Mouse (Mus musculus) CH12.LX (cell line): ENCODE results near the gene Acoxl. TPM values are rescaled to one million over a fixed set of nuclear protein-coding genes. Genes with fewer than 3 reads are reported as not detected.

ENCODE experiments used
- DNase-seq: peaks from one replicate; pipeline ENCODE4 v3.0.0-alpha.2; 2013; ENCODE audit errors: extremely low read depth
- H3K27ac ChIP-seq: 2 replicates; pipeline ENCODE4 v1.5.1; 2012; ENCODE audit warnings: low read depth, mild to moderate bottlenecking, control low read depth, moderate library complexity; ENCODE audit not compliant: insufficient read depth
- H3K27me3 ChIP-seq: replicated peaks from 2 replicates; pipeline ENCODE3; 2012; ENCODE audit warnings: inconsistent platforms
- H3K36me3 ChIP-seq, 2 experiments: replicated peaks in 1 of 2; 2 replicates each; pipeline versions ENCODE3 to v1.6.1; 2012; ENCODE audit warnings: inconsistent platforms in 1 of 2, low read length in 1 of 2, mild to moderate bottlenecking in 1 of 2, mixed read lengths in 1 of 2, moderate library complexity in 1 of 2; ENCODE audit not compliant: control insufficient read depth in 1 of 2, insufficient read depth in 1 of 2
- H3K4me1 ChIP-seq, 2 experiments: 2 replicates each; pipeline ENCODE4 v1.6.1; 2012; ENCODE audit warnings: inconsistent platforms in 1 of 2, moderate library complexity in 1 of 2; ENCODE audit not compliant: insufficient read depth in 2 of 2, control insufficient read depth in 1 of 2
- H3K4me2 ChIP-seq: 2 replicates; pipeline ENCODE4 v1.6.1; 2012; ENCODE audit warnings: low read depth, mild to moderate bottlenecking, control low read depth; ENCODE audit not compliant: poor library complexity, insufficient read depth, severe bottlenecking
- H3K4me3 ChIP-seq, 3 experiments: fragments of 150-350 bp in 1 of 3; sonication (generic) in 1 of 3; replicated peaks in 1 of 3; 2 replicates each; pipeline versions ENCODE3 to v1.5.1; 2011 to 2012; ENCODE audit warnings: low read depth in 2 of 3, low read length in 2 of 3, mild to moderate bottlenecking in 2 of 3, moderate library complexity in 2 of 3, control low read depth in 1 of 3, improper control_type of control experiment in 1 of 3, inconsistent platforms in 1 of 3, mixed read lengths in 1 of 3; ENCODE audit not compliant: poor library complexity in 1 of 3
- H3K79me2 ChIP-seq: replicated peaks from 2 replicates; pipeline ENCODE4 v1.6.1; 2012; ENCODE audit warnings: mild to moderate bottlenecking, moderate library complexity; ENCODE audit not compliant: control insufficient read depth, poor library complexity, insufficient read depth, severe bottlenecking; ENCODE audit errors: extremely low read depth
- H3K9ac ChIP-seq: 2 replicates; pipeline ENCODE4 v1.6.1; 2012; ENCODE audit warnings: low read depth, mild to moderate bottlenecking, control low read depth, moderate library complexity; ENCODE audit not compliant: insufficient read depth
- H3K9me3 ChIP-seq: replicated peaks from 2 replicates; pipeline ENCODE3; 2012; ENCODE audit warnings: low read length, inconsistent platforms, mixed read lengths
- CHD2 ChIP-seq: IDR thresholded peaks from 2 replicates; pipeline ENCODE4 v1.6.1; 2011; ENCODE audit warnings: low read length, improper control_type of control experiment
- EP300 ChIP-seq: IDR thresholded peaks from 2 replicates; pipeline ENCODE4 v1.6.1; 2011; ENCODE audit warnings: low read length, improper control_type of control experiment
- GABPA ChIP-seq: IDR thresholded peaks from 2 replicates; pipeline ENCODE4 v1.6.1; 2012; ENCODE audit warnings: low read depth, low read length, improper control_type of control experiment, inconsistent platforms; ENCODE audit not compliant: insufficient replicate concordance
- HCFC1 ChIP-seq: IDR thresholded peaks from 2 replicates; pipeline ENCODE4 v1.6.1; 2012; ENCODE audit warnings: low read depth, mild to moderate bottlenecking, inconsistent platforms, low read length, improper control_type of control experiment
- IRF4 ChIP-seq: IDR thresholded peaks from 2 replicates; pipeline ENCODE4 v1.6.1; 2014; ENCODE audit warnings: low read depth, mild to moderate bottlenecking, inconsistent platforms, low read length, improper control_type of control experiment
- JUN ChIP-seq: IDR thresholded peaks from 2 replicates; pipeline ENCODE4 v1.6.1; 2011; ENCODE audit warnings: low read depth, mild to moderate bottlenecking, low read length, improper control_type of control experiment, moderate library complexity; ENCODE audit not compliant: insufficient read depth
- MAX ChIP-seq: IDR thresholded peaks from 2 replicates; pipeline ENCODE4 v1.6.1; 2011; ENCODE audit warnings: low read length, improper control_type of control experiment
- MAZ ChIP-seq: IDR thresholded peaks from 2 replicates; pipeline ENCODE4 v1.6.1; 2012; ENCODE audit warnings: low read depth, mild to moderate bottlenecking, inconsistent platforms, low read length, improper control_type of control experiment, moderate library complexity
- MYC ChIP-seq: IDR thresholded peaks from 2 replicates; pipeline ENCODE4 v1.6.1; 2011; ENCODE audit warnings: low read depth, mild to moderate bottlenecking, improper control_type of control experiment, low read length
- PAX5 ChIP-seq: IDR thresholded peaks from 2 replicates; pipeline ENCODE4 v1.6.1; 2012; ENCODE audit warnings: low read length, inconsistent platforms, mixed read lengths
- POLR2A ChIP-seq: IDR thresholded peaks from 2 replicates; pipeline ENCODE4 v1.6.1; 2011; ENCODE audit warnings: low read depth, mild to moderate bottlenecking, improper control_type of control experiment, low read length
- POLR2AphosphoS2 ChIP-seq: IDR thresholded peaks from 2 replicates; pipeline ENCODE4 v1.6.1; 2011; ENCODE audit warnings: low read depth, low read length, improper control_type of control experiment
- UBTF ChIP-seq: IDR thresholded peaks from 2 replicates; pipeline ENCODE4 v1.6.1; 2012; ENCODE audit warnings: low read depth, mild to moderate bottlenecking, inconsistent platforms, low read length, improper control_type of control experiment, moderate library complexity
- USF1 ChIP-seq: IDR thresholded peaks from 2 replicates; pipeline ENCODE4 v1.6.1; 2014; ENCODE audit warnings: low read depth, mild to moderate bottlenecking, inconsistent platforms, low read length, improper control_type of control experiment
- USF2 ChIP-seq: conservative IDR thresholded peaks from 2 replicates; pipeline ENCODE4 v1.6.1; 2011; ENCODE audit warnings: low read depth, low read length, improper control_type of control experiment
- ZC3H11A ChIP-seq: IDR thresholded peaks from 2 replicates; pipeline ENCODE4 v1.6.1; 2012; ENCODE audit warnings: low read depth, mild to moderate bottlenecking, inconsistent platforms, low read length, improper control_type of control experiment
- ZMIZ1 ChIP-seq: IDR thresholded peaks from 2 replicates; pipeline ENCODE4 v1.6.1; 2012; ENCODE audit warnings: low read depth, mild to moderate bottlenecking, inconsistent platforms, low read length, improper control_type of control experiment
- dilution Hi-C: fragments of 300-500 bp; cut with MboI; formaldehyde crosslinking; loops from 2 replicates; pipeline ENCODE4 v1.14.3; 2020; ENCODE audit warnings: low sequenced_read_pairs; ENCODE audit not compliant: extremely low pct_unique_long_range_greater_than_20kb, extremely low pct_ligation_motif_present
- in situ Hi-C: fragments of 300-500 bp; cut with MboI; formaldehyde crosslinking; loops from 3 replicates; pipeline ENCODE4 v1.14.3; 2019; ENCODE audit warnings: low sequenced_read_pairs, low pct_ligation_motif_present, low pct_unique_long_range_greater_than_20kb, mixed read lengths
- polyA plus RNA-seq: library from polyadenylated mRNA; unstranded; fragments of >175 nt; gene quantifications from 2 replicates; pipeline ENCODE4 v1.2.1, GENCODE M21; 2012; ENCODE audit warnings: low read depth; ENCODE audit not compliant: insufficient read length
- total RNA-seq, 2 experiments: library from RNA; depleted of rRNA; stranded (reverse); fragments of 300-350 nt in 1 of 2; fragments of >200 nt in 1 of 2; gene quantifications; 2 replicates each; pipeline ENCODE4 v1.2.3; 2012 to 2014

Gene Acoxl
- total and polyA plus RNA-seq, 3 experiments: 0.25 to 0.43 TPM; not detected in 1

GRCm38 (mm10) chr2:128065013-128065412 is 226.3 kb downstream of the Acoxl start:
- in situ Hi-C loops: no loop called here
- dilution Hi-C loops: no loop called here
- TF ChIP-seq ZC3H11A: no peak
- H3K36me3 ChIP-seq: no peaks in the 10 kb centered on the region
- H3K4me2 ChIP-seq: no peak overlapping the region
- no peaks in the 10 kb centered on the region for H3K9me3 ChIP-seq
- H3K27ac ChIP-seq: no peak overlapping the region
- DNase-seq: no peak
- no peak overlapping the region for H3K9ac ChIP-seq
- peaks cover 11 to 68% of the 10 kb centered on the region in 2 experiments for H3K4me1 ChIP-seq
- H3K79me2 ChIP-seq: no peaks in the 10 kb centered on the region
- H3K27me3 ChIP-seq: peaks cover 3% of the 10 kb centered on the region
- H3K4me3 ChIP-seq: no peak overlapping the region

GRCm38 (mm10) chr2:128065576-128065975 is 226.9 kb downstream of the Acoxl start:
- Histone ChIP-seq H3K27ac (no peak overlapping the region), H3K9me3 (no peaks in the 10 kb centered on the region), H3K4me1 (peaks cover 11 to 64% of the 10 kb centered on the region in 2 experiments), H3K36me3 (no peaks in the 10 kb centered on the region), H3K9ac (no peak overlapping the region), H3K4me3 (no peak overlapping the region), H3K79me2 (no peaks in the 10 kb centered on the region), H3K4me2 (no peak overlapping the region)
- DNase-seq: no peak
- dilution Hi-C loops: no loop called here
- TF ChIP-seq MYC: no peak
- no peak for TF ChIP-seq PAX5
- no peak for TF ChIP-seq MAX
- TF ChIP-seq IRF4: no peak
- TF ChIP-seq ZMIZ1: no peak
- no peak for TF ChIP-seq EP300
- no peak for TF ChIP-seq JUN
- no peak for TF ChIP-seq MAZ
- TF ChIP-seq POLR2AphosphoS2: no peak
- no peak for TF ChIP-seq UBTF
- no peak for TF ChIP-seq GABPA
- TF ChIP-seq CHD2: no peak
- TF ChIP-seq POLR2A: no peak
- TF ChIP-seq HCFC1: no peak
- no peak for TF ChIP-seq USF2
- TF ChIP-seq, all 38 proteins: peak for 0
- peaks cover 3% of the 10 kb centered on the region for H3K27me3 ChIP-seq
- in situ Hi-C loops: no loop called here

- Histone ChIP-seq H3K27ac (no peak overlapping the region), H3K9me3 (no peaks in the 10 kb centered on the region), H3K79me2 (no peaks in the 10 kb centered on the region), H3K4me1 (peaks cover 5 to 61% of the 10 kb centered on the region in 2 experiments; a peak in 3 of 4 replicates), H3K36me3 (no peaks in the 10 kb centered on the region), H3K4me2 (0 out of 2 replicates have a peak overlapping the region, but pooled peaks have one; percentile 14), H3K9ac (no peak overlapping the region), H3K4me3 (no peak overlapping the region), H3K27me3 (peaks cover 3% of the 10 kb centered on the region)
- dilution Hi-C loops (no loop called here), in situ Hi-C loops (no loop called here)
- TF ChIP-seq UBTF: no peak
- no peak for TF ChIP-seq USF1
- DNase-seq: no peak
Observed at GRCm38 (mm10) chr2:128067162-128067561, 228.5 kb downstream of the Acoxl start.
